Mouse (Mus musculus): Measurements from ENCODE around the gene Nphp1.
A peak's percentile ranks its signal among the peaks of the same experiment; 100 is the strongest.

The Nphp1 gene

GRCm38 (mm10) chr2:127742637-127743036, 46.1 kb downstream of the Nphp1 start:
- no peak for DNase-seq

GRCm38 (mm10) chr2:127740756-127741519, 47.8 kb downstream of the Nphp1 start:
- DNase-seq = no peak

GRCm38 (mm10) chr2:127737885-127738284, 50.8 kb downstream of the Nphp1 start:
- no peak for DNase-seq

- no peak for DNase-seq
Observed at GRCm38 (mm10) chr2:127736631-127737209, 52.0 kb downstream of the Nphp1 start.

GRCm38 (mm10) chr2:127735512-127736145, 53.1 kb downstream of the Nphp1 start:
- no peak for DNase-seq

- no peak for DNase-seq
Observed at GRCm38 (mm10) chr2:127734889-127735288, 53.8 kb downstream of the Nphp1 start.

- DNase-seq = no peak
Observed at GRCm38 (mm10) chr2:127730301-127730997, 58.2 kb downstream of the Nphp1 start.

- DNase-seq = no peak
Observed at GRCm38 (mm10) chr2:127729671-127730070, 59.0 kb downstream of the Nphp1 start, which contains the start of gene Mall. Mall (minus strand) TSS chr2:127729932.

- DNase-seq = no peak
Observed at GRCm38 (mm10) chr2:127728661-127729450, 59.8 kb downstream of the Nphp1 start.

GRCm38 (mm10) chr2:127728146-127728545, 60.6 kb downstream of the Nphp1 start:
- DNase-seq = no peak

GRCm38 (mm10) chr2:127723193-127723592, 65.5 kb downstream of the Nphp1 start:
- no peak for DNase-seq

GRCm38 (mm10) chr2:127722176-127722892, 66.4 kb downstream of the Nphp1 start:
- peak; percentile 84 for DNase-seq

GRCm38 (mm10) chr2:127718839-127719468, 69.7 kb downstream of the Nphp1 start:
- DNase-seq = no peak

- no peak for DNase-seq
Observed at GRCm38 (mm10) chr2:127714726-127715125, 74.0 kb downstream of the Nphp1 start.

- DNase-seq = no peak
Observed at GRCm38 (mm10) chr2:127708792-127709191, 79.9 kb downstream of the Nphp1 start.

- DNase-seq = no peak
Observed at GRCm38 (mm10) chr2:127708060-127708459, 80.6 kb downstream of the Nphp1 start.

GRCm38 (mm10) chr2:127705267-127705666, 83.4 kb downstream of the Nphp1 start:
- DNase-seq = no peak
